Mouse (Mus musculus) G1E (cell line): ENCODE measurements around the gene Ubald2.
"Not testable (repeated sequence)": the region's sequence is repeated elsewhere in the genome, so short reads cannot be mapped to it uniquely, and the experiment has no call there.

Source experiments
- CTCF ChIP-seq: IDR thresholded peaks from 2 replicates; pipeline ENCODE4 v1.5.1; 2012; ENCODE audit warnings: low read depth, low read length, inconsistent platforms, mixed read lengths
- GATA1 ChIP-seq: IDR thresholded peaks from 2 replicates; pipeline ENCODE4 v1.6.1; 2012; ENCODE audit warnings: borderline replicate concordance, low read length, inconsistent platforms, mixed read lengths
- GATA2 ChIP-seq: IDR thresholded peaks from 2 replicates; pipeline ENCODE4 v1.6.1; 2012; ENCODE audit warnings: low read depth, low read length, inconsistent platforms, borderline replicate concordance
- POLR2AphosphoS5 ChIP-seq: IDR thresholded peaks from 2 replicates; pipeline ENCODE4 v1.6.1; 2012; ENCODE audit warnings: low read depth, low read length, inconsistent platforms; ENCODE audit not compliant: insufficient replicate concordance
- TAL1 ChIP-seq: conservative IDR thresholded peaks from 2 replicates; pipeline ENCODE4 v1.6.1; 2012; ENCODE audit warnings: low read depth, low read length, inconsistent platforms, mixed read lengths

DNA sequence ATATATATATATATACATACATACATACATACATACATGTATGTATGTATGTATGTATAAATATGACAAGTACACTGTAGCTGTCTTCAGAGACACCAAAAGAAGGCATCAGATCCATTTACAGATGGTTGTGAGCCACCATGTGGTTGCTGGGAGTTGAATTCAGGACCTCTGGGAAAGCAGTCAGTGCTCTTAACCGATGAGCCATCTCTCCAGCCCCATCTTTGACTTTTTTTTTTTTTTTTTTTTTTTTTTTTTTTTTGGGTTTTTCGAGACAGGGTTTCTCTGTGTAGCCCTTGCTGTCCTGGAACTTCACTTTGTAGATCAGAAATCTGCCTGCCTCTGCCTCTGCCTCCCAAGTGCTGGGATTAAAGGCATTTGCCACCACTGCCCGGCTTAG is 34.4 kb downstream of the Ubald2 start:
- not testable (repeated sequence) for TF ChIP-seq CTCF, GATA2, POLR2AphosphoS5, GATA1, TAL1
